Mouse (Mus musculus) liver, adult (tissue): ENCODE measurements around the gene Lag3.

Experiments used
- GATA4 ChIP-seq: IDR thresholded peaks from 2 replicates; pipeline ENCODE4 v1.6.1; 2014; ENCODE audit warnings: mild to moderate bottlenecking, low read length; ENCODE audit not compliant: insufficient replicate concordance

Lag3 gene

GRCm38 (mm10) chr6:124930754-124931524, 19.4 kb upstream of the Lag3 start, which contains the start of gene Mlf2:
Gene Mlf2 (plus strand): TSS chr6:124931386.
- peak; percentile 40; the same call in 1 of the 2 replicates for TF ChIP-seq GATA4

DNA sequence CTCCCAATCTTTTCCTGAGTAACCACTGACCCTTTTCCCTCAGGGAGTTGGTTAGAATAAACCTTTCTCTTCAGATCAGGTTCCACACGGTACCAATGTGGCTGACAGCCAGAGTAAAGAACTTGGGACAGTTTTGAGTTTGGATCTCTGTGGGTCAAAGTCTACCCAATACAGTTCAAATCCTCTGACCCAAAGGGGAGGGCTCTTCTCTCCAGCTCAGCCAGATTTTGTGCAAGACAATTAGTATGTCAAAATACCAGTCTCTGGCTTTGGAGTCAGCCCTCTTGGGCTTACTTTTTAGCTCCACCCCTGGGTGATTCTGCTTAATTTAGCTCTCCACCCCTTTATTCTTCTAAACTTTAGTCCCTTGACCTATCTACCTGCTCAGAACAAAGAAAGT, 18.7 kb upstream of the Lag3 start:
- no peak for TF ChIP-seq GATA4

- TF ChIP-seq GATA4: no peak
Observed at GRCm38 (mm10) chr6:124925941-124926340, 14.4 kb upstream of the Lag3 start.

DNA sequence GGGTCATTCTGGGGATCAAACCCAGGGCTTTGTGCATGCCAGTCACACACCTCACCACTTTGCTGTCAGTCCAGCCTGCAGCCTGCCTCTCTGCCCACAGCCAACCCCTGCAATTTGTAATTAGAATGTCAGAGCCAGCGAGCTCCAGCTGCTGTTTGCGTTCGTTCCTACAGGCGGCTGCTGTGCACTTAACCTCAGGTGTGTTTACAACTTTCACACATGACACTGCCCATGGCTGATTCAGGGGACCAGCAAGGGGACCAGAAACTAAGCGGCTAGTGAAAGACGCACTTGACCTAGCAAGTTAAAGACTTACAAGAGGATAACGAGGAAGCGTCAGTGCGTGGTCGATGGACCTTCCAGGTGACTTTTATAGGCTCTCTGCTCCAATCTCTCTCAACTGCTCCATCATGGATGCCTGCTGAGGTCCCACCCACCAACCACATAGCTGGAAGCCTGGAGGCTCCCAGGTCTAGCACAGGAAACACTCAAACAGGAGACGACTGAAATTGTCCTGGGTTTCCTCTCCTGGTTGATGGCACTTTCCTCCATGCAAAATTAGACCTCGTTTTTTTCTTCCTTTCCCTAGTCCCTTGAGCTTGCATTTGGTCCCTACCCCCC, 13.8 kb upstream of the Lag3 start:
- TF ChIP-seq GATA4: no peak

GRCm38 (mm10) chr6:124921539-124921938, 10.0 kb upstream of the Lag3 start:
- no peak for TF ChIP-seq GATA4

DNA sequence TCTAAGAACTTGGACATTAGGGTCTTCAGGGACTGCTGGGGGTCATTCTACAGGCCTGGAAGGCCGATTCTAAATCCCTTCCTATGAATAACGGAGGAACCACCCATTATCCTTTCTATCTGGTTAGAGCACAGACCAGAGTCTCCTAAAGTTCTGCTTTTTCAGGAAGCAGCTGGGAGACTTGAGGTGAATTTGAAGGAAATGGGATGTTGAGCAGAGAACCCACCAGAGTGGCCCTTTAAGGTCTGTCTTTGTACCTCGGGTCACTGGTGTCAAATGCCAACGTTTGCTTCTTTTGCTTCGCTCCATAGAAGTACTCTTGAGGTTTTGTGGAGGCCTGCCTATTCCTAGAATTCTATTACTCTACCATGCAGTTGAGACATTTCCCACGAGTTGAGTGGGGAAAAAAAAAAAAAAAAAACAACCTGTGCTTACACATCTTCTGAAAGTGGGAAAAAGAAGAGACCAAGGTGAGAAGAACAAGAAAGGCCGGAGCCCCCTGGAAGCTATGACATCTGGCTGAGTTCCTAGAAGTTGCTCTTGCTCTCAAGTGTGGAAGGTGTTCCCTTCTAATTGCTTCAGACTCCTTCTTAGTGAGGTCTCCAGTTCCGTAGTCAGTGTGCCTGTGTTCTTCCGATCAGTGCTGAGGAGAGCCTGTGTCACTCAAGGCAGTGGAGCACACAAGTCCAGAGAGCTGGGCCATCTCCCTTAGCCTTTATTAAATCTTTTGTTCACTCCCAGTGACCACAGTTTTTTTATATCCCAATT, 9.0 kb upstream of the Lag3 start:
- TF ChIP-seq GATA4: no peak

DNA sequence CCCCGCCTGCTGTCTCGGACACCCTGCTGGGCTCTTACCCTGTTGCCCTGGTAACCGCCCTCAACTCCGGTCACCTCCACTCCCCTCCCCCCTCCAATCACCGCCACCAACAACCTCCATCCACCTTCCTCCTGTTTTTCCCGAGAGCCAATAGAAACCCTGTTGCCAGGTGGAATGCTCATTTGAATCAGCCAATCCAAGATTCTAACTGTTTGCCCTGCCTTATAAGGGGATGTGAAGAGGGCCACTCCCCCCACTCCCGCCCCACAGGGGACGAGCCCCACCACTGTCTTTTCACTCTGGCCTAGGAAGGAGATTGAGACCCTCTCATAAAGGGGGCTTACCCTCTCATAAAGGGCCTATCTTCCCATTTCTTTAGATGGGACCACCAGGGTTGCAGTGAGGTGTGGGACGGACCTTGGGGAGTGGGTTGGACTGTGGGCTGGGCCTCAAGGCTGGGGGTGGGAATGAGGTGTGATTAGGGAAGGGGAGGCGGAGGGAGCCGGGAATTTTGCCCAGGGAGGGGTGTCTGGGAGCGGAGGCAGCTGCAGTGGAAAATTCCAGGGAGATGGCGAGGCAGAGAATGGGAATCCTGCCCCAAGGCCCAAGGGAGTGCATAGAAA, 8.3 kb upstream of the Lag3 start, which contains the start of gene Ptms:
Ptms (minus strand) TSS at position 409 of the 623 bp plus-strand sequence.
- peak; percentile 64; the same call in 1 of the 2 replicates for TF ChIP-seq GATA4

DNA sequence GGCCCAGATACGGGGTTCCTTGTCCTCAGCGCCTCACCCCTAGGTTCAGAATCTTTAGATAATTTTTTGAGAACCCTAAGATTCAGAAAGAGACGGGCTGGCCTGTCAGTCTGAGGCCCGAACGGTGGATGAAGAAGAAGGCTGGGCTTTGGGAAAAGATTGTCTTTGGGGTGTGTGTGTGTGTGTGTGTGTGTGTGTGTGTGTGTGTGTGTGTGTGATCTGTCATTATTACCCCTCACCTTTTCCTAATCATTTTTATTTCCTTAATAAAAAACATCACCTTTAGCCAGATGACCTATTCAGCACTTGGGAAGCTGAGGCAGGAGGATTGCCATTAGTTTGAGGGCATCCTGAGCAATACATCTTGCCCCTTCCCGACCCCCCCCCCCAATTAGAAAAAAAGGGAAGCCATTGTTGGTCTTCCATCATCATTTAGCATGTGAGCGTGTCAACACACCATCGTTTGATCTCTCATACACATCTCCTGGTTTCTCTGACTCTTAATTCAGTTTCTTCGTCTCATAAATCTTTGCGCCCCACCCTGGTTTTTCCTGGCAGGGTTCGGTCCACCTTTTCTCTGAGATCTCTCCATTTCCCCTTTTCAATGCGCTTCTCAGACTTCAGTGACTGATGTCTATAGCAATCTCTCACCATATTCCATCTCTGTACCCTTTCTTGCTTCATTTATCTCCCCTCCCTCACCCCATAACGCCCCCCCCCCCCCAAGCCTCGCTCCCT, 7.6 kb upstream of the Lag3 start:
- TF ChIP-seq GATA4: no peak

DNA sequence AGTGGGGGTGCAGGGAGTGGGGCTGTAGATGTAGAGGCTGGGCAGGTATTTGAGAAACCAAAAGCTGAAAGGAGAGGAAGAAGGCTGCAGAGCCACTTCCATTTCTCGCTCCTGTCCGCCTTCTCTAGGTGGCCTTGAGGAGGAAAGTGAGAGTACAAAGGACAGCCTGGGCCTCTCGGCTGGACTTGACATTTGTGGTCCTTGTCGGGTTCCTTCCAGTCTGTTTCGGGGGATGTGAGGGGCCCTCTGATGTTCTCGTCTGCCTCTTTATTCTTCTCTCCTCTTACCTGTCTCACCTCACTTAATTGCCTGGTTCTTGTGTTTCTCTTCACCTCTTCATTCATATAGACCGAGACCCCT, 6.8 kb upstream of the Lag3 start:
- no peak for TF ChIP-seq GATA4

- no peak for TF ChIP-seq GATA4
Observed at GRCm38 (mm10) chr6:124917518-124918330, 6.2 kb upstream of the Lag3 start.

DNA sequence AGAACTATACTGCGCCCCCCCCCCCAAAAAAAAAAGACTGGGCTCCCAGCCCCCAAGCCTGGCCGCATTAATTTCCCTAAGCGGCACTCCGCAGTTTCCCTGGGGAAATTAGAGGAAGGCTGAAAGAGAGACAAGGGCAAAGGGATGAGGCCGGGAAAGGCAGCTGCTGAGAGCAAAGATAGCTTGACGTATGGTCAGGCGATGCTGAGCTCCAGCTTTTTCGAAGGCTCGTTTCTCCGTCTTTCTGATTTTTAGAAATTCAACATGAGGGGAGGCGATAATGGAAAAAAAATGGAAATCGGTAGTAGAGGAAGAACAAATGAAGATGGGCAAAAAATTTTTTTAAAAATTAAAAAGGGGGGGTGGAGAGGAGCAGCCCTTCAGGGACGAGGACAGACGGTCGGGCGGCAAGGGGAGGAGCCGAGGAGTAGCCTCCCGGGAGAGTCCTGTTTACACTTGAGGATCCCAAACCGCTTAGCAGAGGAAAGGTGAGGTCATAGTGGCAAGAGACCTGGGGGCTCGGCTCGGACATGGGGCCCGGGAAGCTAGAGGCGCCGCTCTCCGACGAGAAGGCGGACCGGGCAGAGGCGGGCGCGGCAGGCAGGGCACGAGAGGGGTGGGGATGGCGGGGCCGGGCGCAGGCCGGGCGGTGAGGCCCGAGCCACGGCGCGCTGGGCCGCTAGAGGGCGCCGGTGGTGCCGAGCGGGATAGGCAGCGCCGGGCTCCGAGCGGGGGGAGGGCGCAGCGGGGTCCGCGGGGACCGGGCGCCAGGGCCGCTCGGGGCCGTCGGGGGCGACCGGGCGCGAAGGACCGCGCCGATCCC, 5.4 kb upstream of the Lag3 start:
- no peak for TF ChIP-seq GATA4

DNA sequence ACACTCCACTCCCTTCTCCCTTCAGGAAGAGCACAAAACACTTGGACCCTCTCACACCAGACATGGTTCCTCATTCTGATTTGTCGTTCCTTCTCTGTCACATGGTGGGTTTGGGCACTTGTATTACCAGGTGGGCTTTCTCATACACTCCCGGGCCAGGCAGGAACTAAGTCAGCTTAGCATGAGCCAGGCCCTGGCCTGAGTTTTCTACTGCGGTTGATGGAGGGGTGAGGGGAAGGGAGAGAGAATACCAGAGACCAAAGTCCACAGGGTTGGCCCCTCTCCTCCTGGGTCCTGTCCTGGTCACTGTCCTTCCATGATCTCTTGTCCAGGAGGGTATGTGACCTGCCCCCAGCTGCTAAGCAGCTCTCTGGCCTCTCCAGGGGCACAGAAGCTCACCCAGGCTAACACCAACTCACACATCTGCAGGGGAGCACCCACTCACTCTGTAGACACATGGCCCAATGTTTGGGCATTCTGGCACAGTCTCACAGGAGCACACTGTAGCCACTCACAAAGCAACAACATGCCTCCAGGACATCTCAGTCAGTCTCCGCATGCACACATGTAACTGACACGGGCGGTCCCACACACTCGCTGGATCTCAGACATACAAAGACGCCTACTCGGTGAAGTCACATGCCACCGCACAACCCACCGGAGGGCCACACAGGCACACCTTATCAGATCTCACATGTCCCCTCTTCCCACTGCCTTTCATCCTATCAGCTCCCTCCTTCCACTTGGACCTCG, 4.6 kb upstream of the Lag3 start:
- no peak for TF ChIP-seq GATA4
